Mouse (Mus musculus) forebrain, postnatal 0 days (tissue): ENCODE measurements around the gene Pak7. TPM values are rescaled to one million over a fixed set of nuclear protein-coding genes. Genes with fewer than 3 reads are reported as not detected.

Experiments
- ATAC-seq: fragments of 200-750 bp; cut with Nextera tagmentation; 2 replicates; pipeline ENCODE4 v1.8.0; 2017; ENCODE audit warnings: mild to moderate bottlenecking, moderate library complexity
- DNase-seq: peaks from one replicate; pipeline ENCODE4 v3.0.0-alpha.2; 2015
- H3K27ac ChIP-seq: fragments of 300-500 bp; sonication (generic); 2 replicates; pipeline ENCODE4 v1.5.1; 2014; ENCODE audit warnings: low read depth, mild to moderate bottlenecking, antibody characterized with exemption, low read length, moderate library complexity, mixed read lengths
- H3K27me3 ChIP-seq: fragments of 300-500 bp; sonication (generic); 2 replicates; pipeline ENCODE4 v1.6.1; 2014; ENCODE audit warnings: mild to moderate bottlenecking, low read length, mixed read lengths; ENCODE audit not compliant: insufficient read depth
- H3K36me3 ChIP-seq: fragments of 300-500 bp; sonication (generic); 2 replicates; pipeline ENCODE4 v1.6.1; 2014; ENCODE audit warnings: mild to moderate bottlenecking, moderate library complexity; ENCODE audit not compliant: insufficient read depth
- H3K4me1 ChIP-seq: fragments of 300-500 bp; sonication (generic); 2 replicates; pipeline ENCODE4 v1.6.1; 2014; ENCODE audit warnings: antibody characterized with exemption; ENCODE audit not compliant: insufficient read depth
- H3K4me2 ChIP-seq: fragments of 300-500 bp; sonication (generic); 2 replicates; pipeline ENCODE4 v1.6.1; 2014; ENCODE audit warnings: low read depth, mild to moderate bottlenecking, moderate library complexity
- H3K4me3 ChIP-seq: fragments of 300-500 bp; sonication (generic); 2 replicates; pipeline ENCODE4 v1.5.1; 2014; ENCODE audit warnings: low read depth, low read length, mixed read lengths
- H3K9ac ChIP-seq: fragments of 300-500 bp; sonication (generic); 2 replicates; pipeline ENCODE4 v1.6.1; 2014; ENCODE audit warnings: mild to moderate bottlenecking
- H3K9me3 ChIP-seq: fragments of 300-500 bp; sonication (generic); 2 replicates; pipeline ENCODE4 v1.6.1; 2016; ENCODE audit warnings: low read length
- CTCF ChIP-seq: sonication (generic); IDR thresholded peaks from 2 replicates; pipeline ENCODE4 v1.5.1; 2016; ENCODE audit warnings: antibody characterized with exemption, control low read depth, low read depth
- WGBS: fragments of 180-500 bp; shearing (Covaris S2); extraction: QIAGEN DNeasy Blood & Tissue Kit; methylation state at CpG from one replicate; pipeline ENCODE4 v1.1.7; 2014; 5-methylcytosine and 5-hydroxymethylcytosine counted together
- polyA plus RNA-seq: library from polyadenylated mRNA; unstranded; fragments of >200 nt; fragmentation: Nextera tagmentation; extraction: Ambion mirVana; gene quantifications from 2 replicates; pipeline ENCODE4 v1.2.1, GENCODE M21; 2015
- total RNA-seq: library from RNA; depleted of rRNA; stranded (reverse); fragments of >200 nt; gene quantifications from 2 replicates; pipeline ENCODE4 v1.2.3, GENCODE M21; 2014; rRNA removed

Pak7 gene
- total and polyA plus RNA-seq, 2 experiments from 2014 or later: 29.3 to 42.5 TPM

- H3K9me3 ChIP-seq: no peaks in the 10 kb centered on the region
- ATAC-seq (peak; percentile 43), DNase-seq (peak; percentile 54)
- TF ChIP-seq CTCF: no peak
- peak overlapping the region; percentile 59 for H3K4me2 ChIP-seq
- H3K9ac ChIP-seq: peak overlapping the region; percentile 28
- H3K4me3 ChIP-seq: peak overlapping the region; percentile 20
- no peak overlapping the region for H3K27ac ChIP-seq
- no peaks in the 10 kb centered on the region for H3K36me3 ChIP-seq
- WGBS: 18% methylated on average over 27 of the region's 27 CpGs
- H3K27me3 ChIP-seq: no peaks in the 10 kb centered on the region
- 0 out of 2 replicates have a peak, but pooled peaks cover 8% of the 10 kb centered on the region for H3K4me1 ChIP-seq
Observed at GRCm38 (mm10) chr2:136050793-136051615, 336.8 kb downstream of the Pak7 start.

- H3K27me3 ChIP-seq: no peaks in the 10 kb centered on the region
- no peaks in the 10 kb centered on the region for H3K9me3 ChIP-seq
- H3K36me3 ChIP-seq: no peaks in the 10 kb centered on the region
- no peak overlapping the region for H3K9ac ChIP-seq
- 95% methylated on average over 4 of the region's 4 CpGs for WGBS
- H3K27ac ChIP-seq: no peak overlapping the region
- no peak overlapping the region for H3K4me2 ChIP-seq
- H3K4me1 ChIP-seq: 0 out of 2 replicates have a peak, but pooled peaks cover 8% of the 10 kb centered on the region
- H3K4me3 ChIP-seq: no peak overlapping the region
- no peak for TF ChIP-seq CTCF
- DNase-seq (peak; percentile 19), ATAC-seq (no peak)
Observed at GRCm38 (mm10) chr2:136048464-136048863, 339.3 kb downstream of the Pak7 start.

Other genes with a start within 250 kb of the Pak7 start
- 1.5 and 2.1 TPM in 2 replicates for gene Ankef1, start 113.9 kb upstream of the Pak7 start, total RNA-seq
- gene Ankef1, start 113.9 kb upstream of the Pak7 start, polyA plus RNA-seq: 0.81 and 0.87 TPM in 2 replicates